Mouse (Mus musculus): ENCODE measurements around the gene Tmem235.

Gene Tmem235

GRCm38 (mm10) chr11:117865988-117866387 lies 5.4 kb downstream of the Tmem235 start:
- DNase-seq: peak; percentile 59 to 76

GRCm38 (mm10) chr11:117870688-117871365 lies 10.3 kb downstream of the Tmem235 start:
- DNase-seq: peak; percentile 69 to 78

GRCm38 (mm10) chr11:117871376-117871775 lies 10.8 kb downstream of the Tmem235 start:
- DNase-seq: no peak

DNA sequence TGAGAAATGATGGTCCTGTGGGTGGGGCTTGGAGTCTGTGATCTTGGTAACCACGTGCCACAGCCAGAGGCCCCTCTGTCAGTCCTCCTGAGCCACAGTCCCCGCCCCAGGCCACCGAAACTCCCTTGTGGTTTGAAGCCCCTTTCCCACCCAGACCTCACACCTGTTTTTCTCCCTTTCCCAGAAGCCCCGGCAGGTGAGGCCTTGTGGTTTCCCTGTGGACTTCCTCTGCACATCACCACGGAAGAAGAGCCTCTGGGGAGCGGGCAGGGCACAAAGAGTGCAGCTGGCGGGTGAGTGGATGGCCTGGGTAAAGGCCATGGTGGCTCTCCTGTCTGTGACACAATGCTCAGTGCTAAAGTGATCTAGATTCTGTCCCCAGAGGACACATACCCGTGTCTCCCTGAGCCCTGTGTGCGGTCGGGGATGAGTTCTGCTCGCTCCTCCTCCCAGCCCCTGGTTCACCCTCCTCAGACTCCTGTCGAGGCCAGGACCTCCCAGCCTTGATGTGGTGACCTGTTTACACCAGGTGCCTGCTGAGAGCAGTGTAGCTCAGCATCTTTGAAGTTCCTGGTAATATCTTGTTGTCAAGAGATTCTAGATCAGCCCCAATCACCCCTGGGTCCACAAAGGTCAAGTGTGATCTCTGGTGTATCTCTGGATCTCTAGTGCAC lies 11.5 kb downstream of the Tmem235 start:
- DNase-seq: no peak

DNA sequence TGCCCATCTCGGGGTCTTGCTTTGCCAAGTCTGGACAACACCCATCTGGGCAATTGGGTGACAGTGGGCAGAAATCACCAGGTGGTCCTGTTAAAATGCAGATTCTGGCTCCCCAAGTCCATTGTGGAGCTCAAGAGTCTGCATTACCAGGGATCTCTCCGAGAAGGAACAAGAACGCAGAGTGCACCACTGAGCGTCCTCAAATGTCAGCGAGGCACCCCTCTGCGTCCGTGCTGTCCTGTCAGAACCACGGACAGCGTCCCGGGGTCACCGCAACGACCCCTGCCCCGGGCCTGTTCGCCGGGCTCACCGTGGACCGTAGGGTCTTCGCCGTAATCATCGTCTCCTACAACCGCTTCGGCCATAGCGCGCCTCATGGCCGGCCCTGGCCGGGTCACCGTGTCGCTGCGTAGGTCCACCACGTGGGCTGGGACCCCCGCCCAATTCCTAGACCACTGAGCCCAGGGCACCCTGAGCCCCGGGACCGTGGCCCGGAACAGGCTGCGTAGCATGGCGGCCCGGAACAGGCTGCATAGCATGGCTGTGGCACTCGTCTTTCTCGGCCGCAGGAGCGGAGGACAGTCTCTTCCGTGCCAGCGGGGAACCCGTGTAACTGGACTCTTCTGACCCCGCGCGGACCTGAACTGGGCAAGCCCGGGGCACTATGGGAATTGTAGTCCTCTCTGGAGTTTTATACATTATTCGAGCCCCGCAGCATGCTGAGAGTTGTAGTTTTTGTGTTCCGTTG lies 12.5 kb downstream of the Tmem235 start, which contains the start of gene Tha1:
Gene Tha1 (minus strand): TSS at position 621 of the 748 bp plus-strand sequence.
- peak; percentile 90 to 93 for DNase-seq

- DNase-seq: no peak
Observed at GRCm38 (mm10) chr11:117874419-117874818, 13.9 kb downstream of the Tmem235 start.

DNA sequence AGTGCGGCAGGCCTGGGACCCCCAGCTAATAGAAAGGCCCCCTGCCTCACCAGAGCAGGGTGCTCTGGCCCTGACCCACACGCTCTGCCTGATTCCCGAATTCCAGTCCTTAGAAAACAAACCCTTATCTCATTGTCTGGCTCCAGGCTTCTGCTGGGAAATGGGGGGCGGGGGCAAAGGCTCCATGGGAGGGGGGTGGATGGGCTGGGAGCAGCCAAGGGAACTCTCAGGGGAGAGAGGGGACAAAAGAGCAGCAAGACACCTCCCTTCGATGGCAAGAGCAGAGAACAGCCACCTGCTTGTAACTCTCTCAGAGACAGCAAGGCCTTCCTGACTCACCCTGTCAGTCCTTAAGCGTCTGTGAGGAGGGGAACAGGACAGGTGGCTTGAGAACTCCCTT lies 15.1 kb downstream of the Tmem235 start:
- no peak for DNase-seq

GRCm38 (mm10) chr11:117877917-117878745 lies 17.6 kb downstream of the Tmem235 start:
- DNase-seq: peak; percentile 54 to 83

GRCm38 (mm10) chr11:117878892-117879291 lies 18.3 kb downstream of the Tmem235 start:
- DNase-seq: no peak

- DNase-seq: no peak
Observed at GRCm38 (mm10) chr11:117879676-117880075, 19.1 kb downstream of the Tmem235 start.

DNA sequence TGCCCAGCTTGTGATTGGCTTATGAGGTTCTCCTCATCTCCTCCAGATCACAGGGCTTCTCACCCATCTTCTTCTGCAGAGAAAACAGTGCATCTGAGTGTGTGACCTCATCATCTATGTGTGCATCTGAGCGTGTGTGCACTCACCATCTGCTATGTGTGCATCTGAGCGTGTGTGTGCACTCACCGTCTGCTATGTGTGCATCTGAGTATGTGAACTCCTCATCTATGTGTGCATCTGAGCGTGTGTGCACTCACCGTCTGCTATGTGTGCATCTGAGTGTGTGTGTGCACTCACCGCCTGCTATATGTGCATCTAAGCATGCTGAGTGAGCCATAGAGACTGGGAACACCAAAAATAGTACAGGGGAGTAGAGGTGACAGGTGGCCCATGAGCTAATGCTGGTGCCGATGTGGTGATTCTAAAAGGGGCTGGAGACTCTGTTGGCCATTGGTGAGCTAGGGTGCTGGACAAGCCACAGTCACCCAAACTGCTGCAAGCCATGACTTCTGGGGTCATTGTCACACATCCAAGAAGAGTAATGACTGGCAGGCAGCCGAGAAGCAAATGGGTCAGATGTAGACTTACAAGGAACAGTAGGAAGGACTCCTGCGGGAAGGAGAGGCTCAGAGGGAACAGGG lies 19.9 kb downstream of the Tmem235 start:
- DNase-seq: peak in 1 of 2 experiments; percentile 25

DNA sequence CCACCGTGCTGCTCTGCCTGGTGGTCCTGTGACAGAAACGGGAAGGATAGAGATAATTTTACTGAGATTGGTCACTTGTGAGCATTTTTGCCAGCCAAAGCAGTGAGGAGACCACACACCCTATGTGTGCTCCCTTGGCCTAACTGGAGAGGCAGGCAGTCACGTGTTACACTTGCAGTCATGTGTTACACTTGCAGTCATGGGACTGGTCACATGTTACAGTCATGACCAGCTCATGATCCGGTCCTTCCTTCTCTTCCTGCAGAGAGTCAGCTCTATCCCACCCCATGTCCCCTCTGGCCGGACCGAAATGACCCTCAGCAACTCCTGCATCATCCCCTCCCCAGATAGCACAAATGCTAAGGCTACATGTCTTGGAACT lies 20.4 kb downstream of the Tmem235 start:
- DNase-seq: no peak

- DNase-seq: peak; percentile 79 to 80
Observed at GRCm38 (mm10) chr11:117881787-117882186, 21.2 kb downstream of the Tmem235 start.

DNA sequence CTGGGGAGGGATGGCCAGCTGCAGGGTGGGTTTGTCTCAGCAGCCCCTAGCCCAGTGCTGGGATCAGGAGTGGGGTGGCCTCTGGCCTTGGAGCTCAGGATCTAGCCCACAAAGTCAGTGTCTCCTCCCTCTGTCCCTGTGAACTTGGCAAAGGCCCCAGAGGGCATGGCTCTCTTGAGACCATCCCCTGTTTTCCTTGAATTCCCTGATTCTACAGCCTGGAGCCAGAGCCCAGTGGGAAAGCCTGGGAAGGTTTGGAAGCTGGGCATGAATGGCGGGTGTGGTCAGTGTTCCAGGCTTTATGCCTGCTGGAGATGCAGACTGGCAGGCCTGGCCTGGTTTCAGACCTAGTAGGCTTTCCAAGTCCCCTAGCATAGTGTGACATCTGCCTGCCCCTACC lies 21.7 kb downstream of the Tmem235 start:
- peak; percentile 48 to 56 for DNase-seq

GRCm38 (mm10) chr11:117886000-117886399 lies 25.4 kb downstream of the Tmem235 start:
- peak; percentile 23 to 45 for DNase-seq

DNA sequence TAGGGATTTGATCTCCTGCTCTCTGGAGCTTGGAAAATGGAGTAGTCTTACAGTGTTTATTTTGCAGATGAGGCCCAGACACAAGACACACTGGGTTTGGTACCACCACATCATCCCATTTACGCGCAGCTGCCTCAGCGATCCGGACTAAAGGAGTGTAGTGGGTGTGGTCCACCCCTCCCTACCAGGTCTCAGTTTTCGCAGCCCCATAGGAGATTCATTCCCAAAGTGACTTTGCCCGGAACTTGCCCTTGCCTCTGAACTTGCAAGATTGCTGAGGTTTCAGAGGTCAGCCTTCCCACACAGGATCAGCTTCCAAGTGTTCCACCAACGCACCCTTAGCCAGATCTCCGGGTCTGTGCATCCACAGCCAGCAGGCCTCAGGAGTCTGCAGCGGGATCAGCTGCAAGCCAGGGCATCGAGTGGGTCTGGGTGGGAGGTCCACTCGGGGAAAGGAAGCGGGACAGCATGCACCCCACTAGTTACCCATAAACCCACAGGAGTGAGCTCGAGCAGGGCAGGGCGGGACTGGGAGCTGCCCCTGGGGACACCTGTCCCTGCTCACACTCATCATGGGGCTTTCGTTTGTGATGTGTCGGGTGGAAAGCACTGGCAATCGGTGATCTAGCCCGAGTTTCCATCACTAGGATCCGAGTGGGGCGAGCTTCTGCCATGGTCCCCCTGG lies 27.8 kb downstream of the Tmem235 start:
- DNase-seq: no peak

DNA sequence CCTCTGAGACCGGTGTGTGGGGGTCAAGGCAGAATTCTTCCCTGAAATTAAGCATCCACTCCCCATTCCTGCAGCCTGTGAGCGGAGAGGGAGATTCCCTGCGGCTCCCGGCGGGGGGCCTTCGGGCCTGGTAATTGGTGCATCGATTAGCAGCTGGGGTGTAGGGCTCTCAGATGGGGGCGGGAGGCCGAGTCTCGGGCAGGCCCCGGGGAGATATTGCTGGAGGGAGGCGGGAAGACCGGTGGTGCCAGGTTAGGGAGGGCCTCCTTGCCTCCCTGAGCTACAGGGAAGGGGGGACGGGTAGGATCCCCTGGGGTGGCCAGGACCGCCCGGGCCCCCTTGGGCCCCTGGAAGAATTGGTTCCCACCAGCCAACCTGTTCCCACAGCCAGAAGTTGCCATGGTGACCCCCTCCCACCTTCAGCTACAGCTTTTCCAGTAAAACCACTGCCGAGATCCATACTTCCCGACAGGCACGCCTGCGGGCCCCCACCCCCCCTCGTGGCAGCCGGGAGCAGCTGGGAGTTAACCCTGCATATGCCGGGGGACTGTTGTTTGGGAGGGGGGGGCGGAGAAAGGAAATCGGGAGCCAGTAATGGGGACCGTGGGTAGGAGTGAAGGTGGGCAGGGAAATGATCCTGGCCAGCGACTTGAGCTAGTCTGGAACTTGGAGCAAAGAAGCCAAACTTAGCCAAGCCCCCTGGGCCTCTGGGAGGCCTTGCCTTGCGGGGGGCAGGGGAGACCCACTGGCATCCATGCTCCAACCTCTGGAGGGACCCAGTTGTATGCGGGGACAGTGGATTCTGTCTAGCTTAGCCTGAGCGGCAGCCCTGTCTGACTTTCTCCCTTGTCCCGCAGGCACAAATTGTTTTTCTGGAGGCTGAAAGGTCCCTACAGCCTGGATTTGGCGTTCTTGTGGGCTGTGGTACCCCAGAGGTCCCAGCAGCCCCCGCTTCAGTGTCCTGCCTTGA lies 28.6 kb downstream of the Tmem235 start:
- no peak for DNase-seq

DNA sequence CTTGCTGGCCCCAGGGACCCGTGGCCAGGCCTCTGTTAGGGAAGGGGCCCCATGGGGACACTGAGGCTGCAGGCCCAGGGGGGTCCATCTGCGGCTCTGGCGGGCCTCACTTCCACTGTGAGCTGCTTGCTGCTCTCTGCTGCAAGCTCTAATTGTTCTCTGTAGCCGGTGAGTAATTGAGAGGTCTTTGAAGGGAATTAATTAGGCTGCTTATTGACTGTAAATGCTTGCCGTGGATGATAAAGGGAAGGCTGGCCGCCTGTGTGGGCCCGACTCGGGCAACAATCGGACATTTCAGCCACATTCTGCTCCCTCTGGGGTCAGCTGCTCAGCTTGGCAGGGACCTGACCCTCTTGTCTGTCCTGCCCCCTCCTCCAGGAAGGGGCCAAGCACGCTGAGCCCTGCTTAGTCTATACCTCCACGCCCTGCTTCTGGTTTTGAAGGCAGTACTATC lies 29.4 kb downstream of the Tmem235 start:
- DNase-seq: no peak

GRCm38 (mm10) chr11:117890519-117891282 lies 30.1 kb downstream of the Tmem235 start:
- peak; percentile 51 to 77 for DNase-seq

All from kidney, postnatal 25 days (tissue).